Mouse (Mus musculus) c-Kit-positive CD71-positive TER-119-negative erythroid progenitor cells, embryonic 14.5 days (primary cell): ENCODE measurements around the gene Usp6nl.

Source experiments
- DNase-seq: peaks from one replicate; pipeline ENCODE4 v3.0.0-alpha.2; 2013; ENCODE audit warnings: low read depth

The Usp6nl gene

DNA sequence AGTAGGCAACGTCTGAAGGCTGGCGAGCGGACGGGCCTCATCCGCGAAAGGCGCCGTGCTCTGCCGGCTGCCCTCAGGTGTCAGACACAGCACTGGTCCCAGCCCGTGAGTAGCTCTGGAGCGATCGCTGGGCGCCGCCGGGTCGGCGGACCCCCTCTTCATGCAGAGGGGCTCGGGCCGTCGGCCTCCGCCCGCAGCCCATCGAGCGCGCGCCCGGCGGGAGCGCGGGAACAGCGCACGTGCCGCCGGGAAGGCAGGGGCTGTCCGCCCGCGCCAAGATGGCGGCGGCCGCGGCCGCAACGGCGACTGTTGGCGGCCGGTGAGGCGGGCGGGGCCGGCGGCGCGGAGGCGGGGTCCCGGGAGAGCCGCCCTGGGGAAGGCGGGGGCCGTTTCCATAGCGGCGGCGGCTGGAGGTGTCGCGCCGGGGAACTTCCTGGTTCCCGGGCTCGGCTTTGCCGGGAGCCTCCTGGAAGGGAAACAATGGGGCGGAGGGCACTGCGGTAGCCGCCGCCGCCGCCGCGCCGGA lies at the start of gene Usp6nl:
Gene Usp6nl, plus strand, starts transcription at position 292 of the 526 bp plus-strand sequence.
- DNase-seq, result peak; percentile 56

DNA sequence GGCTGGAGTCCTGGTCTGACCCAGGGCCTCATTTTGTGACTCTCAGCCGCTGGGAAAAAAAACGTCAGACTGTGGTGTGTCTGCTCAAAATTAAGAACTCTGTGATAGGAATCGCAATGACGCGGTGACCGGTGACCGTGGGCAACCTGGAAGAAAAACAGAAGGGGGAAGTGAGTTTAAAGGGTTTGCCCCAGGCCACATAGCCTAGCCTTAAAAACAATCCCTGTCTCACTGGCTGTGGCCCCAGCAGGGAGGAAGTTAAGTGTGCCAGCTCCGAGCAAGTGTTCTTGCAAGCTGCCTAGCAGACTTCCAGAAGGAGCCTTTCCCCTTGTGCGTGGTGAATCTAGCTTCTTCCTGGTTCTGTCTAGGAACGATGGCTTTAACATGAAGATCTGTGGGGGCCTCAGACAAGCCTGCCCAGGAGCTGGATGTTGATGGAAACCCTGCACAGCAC lies 49.0 kb upstream of the Usp6nl start:
- DNase-seq, result no peak

DNA sequence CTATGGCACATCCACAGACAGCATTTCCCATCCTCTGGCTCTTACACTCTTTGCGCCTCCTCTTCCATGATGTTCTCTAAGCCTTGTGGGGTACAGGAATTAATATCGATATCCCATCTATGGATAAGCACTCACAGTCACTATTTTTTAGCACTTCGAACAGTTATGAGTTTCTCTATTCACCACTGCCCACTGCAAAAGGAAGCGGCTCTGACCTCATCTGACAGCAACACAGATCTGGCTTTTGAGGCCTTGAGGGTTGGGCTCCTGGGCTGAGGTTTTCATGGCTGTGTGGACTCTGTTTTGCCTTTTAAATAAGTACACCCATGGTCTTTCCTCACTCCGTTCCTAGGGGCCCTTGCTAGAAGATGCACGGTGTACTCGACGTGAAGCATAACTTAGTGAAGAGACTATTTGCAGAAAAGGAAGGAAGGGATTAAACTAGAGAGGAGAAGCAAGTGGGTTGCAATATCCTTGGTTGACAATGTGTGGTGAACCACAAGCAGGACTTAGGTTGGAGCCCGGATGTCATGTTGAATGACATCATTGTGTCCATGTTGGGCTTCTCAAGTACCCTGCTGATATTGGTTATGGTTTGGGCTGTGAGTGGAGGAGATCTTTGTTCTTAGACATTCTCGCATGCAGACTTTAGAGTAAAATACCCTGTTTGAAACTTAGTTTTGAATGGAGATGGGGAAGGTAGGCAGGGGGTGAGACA lies 43.5 kb upstream of the Usp6nl start:
- DNase-seq, result no peak

DNA sequence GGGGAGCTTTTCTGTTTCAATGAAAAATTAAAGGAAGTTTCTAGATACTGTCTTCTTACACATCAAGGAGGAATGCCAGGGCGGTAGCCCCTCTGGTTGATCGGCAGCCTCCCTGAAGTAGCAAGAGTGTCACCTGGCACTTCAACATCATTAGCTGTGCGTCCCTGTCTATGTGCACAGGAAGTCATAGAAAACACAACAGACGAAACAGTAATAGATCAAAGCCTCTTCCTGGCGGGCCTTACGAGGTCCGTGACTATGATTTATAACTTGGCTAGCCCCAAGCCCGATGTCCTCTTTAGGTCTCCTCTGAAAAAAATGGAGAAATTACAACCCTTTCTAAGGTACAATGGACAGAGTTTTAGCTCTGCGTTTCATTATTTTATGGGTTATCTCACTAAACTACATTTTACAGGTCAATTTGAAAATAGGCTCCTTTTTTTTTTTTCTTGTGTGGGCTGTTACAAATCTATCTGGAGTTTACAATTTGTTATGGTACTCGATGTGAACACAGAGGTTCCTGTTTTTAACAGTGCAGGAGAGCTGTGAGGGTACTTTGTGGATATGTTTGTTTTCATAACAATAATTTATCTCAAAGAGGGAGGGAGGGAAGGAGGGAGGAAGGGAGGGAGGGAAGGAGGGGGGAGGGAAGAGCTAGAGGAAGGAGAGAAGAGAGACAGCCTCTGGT lies 42.7 kb upstream of the Usp6nl start:
- DNase-seq, result no peak

- no peak for DNase-seq
Measured at GRCm38 (mm10) chr2:6283569-6283968, 38.9 kb upstream of the Usp6nl start.

- DNase-seq, result peak; percentile 46
Measured at GRCm38 (mm10) chr2:6284784-6285183, 37.7 kb upstream of the Usp6nl start.

GRCm38 (mm10) chr2:6285794-6286193 lies 36.7 kb upstream of the Usp6nl start:
- peak; percentile 86 for DNase-seq

DNA sequence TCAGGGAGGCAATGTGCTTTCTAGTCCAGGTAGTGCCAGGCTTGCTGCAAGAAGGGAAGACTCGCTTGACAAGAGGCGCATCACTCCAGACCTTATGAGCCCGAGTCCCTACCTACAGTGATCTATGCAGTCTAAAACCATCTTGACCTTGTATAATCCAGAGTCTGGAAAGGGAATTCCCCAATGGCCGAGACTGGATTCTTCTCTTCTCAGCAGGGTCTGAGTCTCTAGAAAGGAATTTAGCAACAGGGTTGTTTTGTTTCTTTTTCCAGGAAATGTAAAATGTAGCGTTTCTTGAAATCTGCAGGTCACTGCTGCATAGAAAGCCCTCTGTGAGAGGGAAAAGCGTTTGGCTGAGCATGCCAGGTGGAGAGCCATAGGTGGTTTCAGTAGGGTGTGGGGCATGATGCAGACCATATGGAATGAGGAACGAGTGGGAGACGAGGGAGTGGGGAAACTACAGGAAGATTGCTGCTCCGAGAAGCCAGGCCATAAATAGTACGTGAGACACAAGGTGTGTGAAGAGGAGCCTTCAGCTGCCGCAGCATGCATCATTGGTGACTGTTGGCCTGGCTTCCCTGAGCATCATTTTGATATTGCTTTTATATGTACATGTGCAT lies 28.5 kb upstream of the Usp6nl start:
- no peak for DNase-seq

DNA sequence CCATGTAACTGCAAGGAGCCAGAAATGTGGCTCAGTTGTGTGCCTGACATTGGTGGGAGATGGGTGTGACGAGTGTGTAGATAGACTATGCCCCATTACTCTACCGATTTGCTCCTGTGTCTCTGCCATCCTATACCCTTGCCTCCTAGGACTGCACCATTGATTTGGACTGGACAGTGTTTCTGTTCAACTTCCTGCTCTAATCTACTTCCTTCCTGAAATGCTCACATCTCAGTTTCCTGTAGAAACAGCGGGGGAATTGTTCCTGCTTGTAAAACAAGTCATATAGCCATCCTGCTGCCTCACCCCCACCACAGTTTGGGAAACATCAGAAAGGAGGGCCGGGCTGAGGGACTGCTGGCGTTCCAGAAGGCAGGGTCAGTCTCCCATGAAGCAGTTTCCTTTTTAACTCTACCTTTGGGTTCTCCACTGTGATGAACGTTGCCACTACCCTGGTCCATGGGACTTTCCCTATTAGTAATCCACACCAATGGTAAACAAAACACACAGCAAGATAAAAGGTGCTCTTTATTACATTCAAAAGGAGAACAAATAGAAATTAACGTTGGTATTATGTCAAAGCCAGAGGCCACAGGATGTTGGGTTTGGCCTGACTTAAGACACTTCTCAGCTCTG lies 27.4 kb upstream of the Usp6nl start:
- DNase-seq, result no peak

- no peak for DNase-seq
Measured at GRCm38 (mm10) chr2:6304768-6305167, 17.7 kb upstream of the Usp6nl start.

GRCm38 (mm10) chr2:6306861-6307260 lies 15.6 kb upstream of the Usp6nl start:
- no peak for DNase-seq

GRCm38 (mm10) chr2:6309373-6309821 lies 13.1 kb upstream of the Usp6nl start:
- no peak for DNase-seq

- DNase-seq, result no peak
Measured at GRCm38 (mm10) chr2:6312764-6313163, 9.7 kb upstream of the Usp6nl start.

DNA sequence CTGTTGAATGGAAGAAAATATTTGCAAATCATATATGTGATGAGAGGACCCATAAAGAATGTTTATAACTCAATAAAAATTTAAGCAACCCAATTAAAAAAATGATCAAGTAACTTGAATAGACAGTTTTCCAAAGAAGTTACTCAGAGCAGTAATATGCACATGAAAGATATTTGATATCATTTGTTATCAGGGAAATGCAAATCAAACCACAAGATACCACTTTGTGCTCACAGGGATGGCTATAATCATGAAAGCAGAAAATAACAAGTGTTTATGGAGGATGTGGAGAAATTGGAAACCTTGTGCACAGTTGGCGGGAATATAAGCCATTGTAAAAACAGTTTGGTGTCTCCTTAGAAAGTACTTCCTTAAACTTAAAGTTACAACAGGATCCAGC lies 8.7 kb upstream of the Usp6nl start:
- no peak for DNase-seq

DNA sequence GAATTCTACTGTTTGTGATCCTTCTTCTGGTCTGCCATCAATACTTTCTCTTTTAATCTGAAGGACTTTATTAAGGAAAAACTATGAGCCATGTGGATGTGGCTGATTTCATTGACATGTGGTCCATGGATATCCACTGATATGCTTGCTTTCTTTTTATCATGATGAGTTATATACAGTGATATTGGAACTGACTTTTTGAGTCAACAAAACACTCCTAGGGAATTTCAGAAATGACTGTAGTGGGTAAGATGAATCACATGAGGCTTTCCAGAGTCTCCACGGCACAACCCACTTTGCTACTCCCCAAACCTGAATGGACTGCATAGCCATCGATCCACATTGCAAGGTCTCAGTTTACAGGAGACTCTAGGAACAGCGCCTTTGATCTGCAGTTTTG lies 2.3 kb upstream of the Usp6nl start:
- no peak for DNase-seq

GRCm38 (mm10) chr2:6321769-6322375 lies 595 bp upstream of the Usp6nl start:
- DNase-seq, result peak; percentile 19

DNA sequence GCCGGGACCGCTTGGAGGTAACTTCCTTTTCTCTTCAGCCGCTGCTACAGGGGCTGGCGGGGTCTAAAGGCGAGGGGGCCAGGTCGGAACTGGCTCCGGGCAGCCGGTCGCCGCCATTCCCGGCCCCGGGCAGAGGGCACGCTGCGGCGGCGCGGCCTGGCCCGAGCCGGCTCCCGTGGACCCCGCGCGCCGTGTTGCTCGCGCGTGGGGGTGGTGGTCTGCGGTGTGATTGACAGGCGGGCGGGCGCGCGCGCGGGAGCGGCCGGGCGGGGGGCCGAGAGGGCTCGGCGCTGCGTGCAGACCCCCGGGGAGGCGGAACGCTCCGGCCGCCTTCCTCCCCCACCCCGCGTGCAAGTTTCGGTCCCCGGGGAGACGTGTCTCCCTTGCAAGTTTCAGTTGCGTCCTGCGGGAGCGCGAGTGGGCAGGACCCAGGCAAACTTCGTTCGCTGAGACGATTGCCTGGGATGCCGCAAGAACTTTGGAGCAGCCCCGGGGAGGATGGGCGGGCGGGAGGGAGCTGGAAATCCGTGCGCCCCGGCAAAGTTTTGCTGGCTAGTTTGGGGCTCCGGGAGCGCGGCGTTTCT lies 563 bp downstream of the Usp6nl start:
- peak; percentile 32 for DNase-seq

GRCm38 (mm10) chr2:6325646-6326045 lies 3.2 kb downstream of the Usp6nl start:
- DNase-seq, result no peak

GRCm38 (mm10) chr2:6328927-6329326 lies 6.5 kb downstream of the Usp6nl start:
- DNase-seq, result no peak

DNA sequence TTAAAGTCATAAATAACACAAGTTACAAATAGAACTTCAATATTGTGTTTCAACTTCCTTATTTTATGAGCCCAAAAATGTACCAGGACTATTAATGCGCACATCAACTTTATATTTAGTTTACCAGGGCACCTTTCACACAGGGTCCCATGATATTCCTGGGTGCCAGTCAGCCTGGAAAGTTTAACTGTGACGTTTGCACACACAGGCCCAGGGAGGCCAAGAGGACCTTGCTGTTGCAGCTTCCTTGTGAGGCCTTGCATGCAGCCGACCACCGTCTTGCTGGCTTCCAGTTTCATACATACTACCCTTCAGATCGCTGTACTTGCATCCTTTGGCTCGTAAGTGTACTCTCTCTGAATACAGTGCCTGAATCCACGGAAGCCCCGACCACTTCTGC lies 8.3 kb downstream of the Usp6nl start:
- no peak for DNase-seq

- peak; percentile 64 for DNase-seq
Measured at GRCm38 (mm10) chr2:6331324-6332137, 9.1 kb downstream of the Usp6nl start.
